Mouse (Mus musculus) frontal cortex, postnatal 25 days (tissue): ENCODE measurements around the gene Eno3.

Experiments
- DNase-seq, 2 experiments: peaks; one replicate each; pipeline ENCODE4 v3.0.0; 2022; ENCODE audit warnings: low spot score in 2 of 2

The Eno3 gene

GRCm38 (mm10) chr11:70644564-70645103 lies 12.4 kb upstream of the Eno3 start:
- DNase-seq, result no peak

- no peak for DNase-seq
Measured at GRCm38 (mm10) chr11:70645461-70646258, 11.3 kb upstream of the Eno3 start.

GRCm38 (mm10) chr11:70646259-70646555 lies 10.8 kb upstream of the Eno3 start:
- DNase-seq, result no peak

- peak; percentile 85 to 93 for DNase-seq
Measured at GRCm38 (mm10) chr11:70646691-70647650, 10.0 kb upstream of the Eno3 start, which contains the start of the genes Rnf167 and Slc25a11. TSS of gene Rnf167 (plus strand) at chr11:70647235. TSS of gene Slc25a11 (minus strand) at chr11:70647479.

- peak in 1 of 2 experiments; percentile 15 for DNase-seq
Measured at GRCm38 (mm10) chr11:70647716-70648420, 9.1 kb upstream of the Eno3 start.

GRCm38 (mm10) chr11:70648512-70648911 lies 8.5 kb upstream of the Eno3 start:
- DNase-seq, result peak in 1 of 2 experiments; percentile 3

GRCm38 (mm10) chr11:70649185-70649734 lies 7.7 kb upstream of the Eno3 start:
- DNase-seq, result no peak

GRCm38 (mm10) chr11:70650322-70651175 lies 6.5 kb upstream of the Eno3 start:
- peak in 1 of 2 experiments; percentile 5 for DNase-seq

- peak in 1 of 2 experiments; percentile 4 for DNase-seq
Measured at GRCm38 (mm10) chr11:70651391-70651790, 5.6 kb upstream of the Eno3 start.

- peak in 1 of 2 experiments; percentile 3 for DNase-seq
Measured at GRCm38 (mm10) chr11:70652029-70652883, 4.7 kb upstream of the Eno3 start.

- DNase-seq, result peak in 1 of 2 experiments; percentile 3
Measured at GRCm38 (mm10) chr11:70652884-70653344, 4.1 kb upstream of the Eno3 start.

- no peak for DNase-seq
Measured at GRCm38 (mm10) chr11:70653345-70654197, 3.4 kb upstream of the Eno3 start.

GRCm38 (mm10) chr11:70654198-70654922 lies 2.6 kb upstream of the Eno3 start, which contains the start of gene Pfn1:
TSS of gene Pfn1 (minus strand) at chr11:70654644.
- peak; percentile 44 to 47 for DNase-seq

- peak; percentile 37 to 60 for DNase-seq
Measured at GRCm38 (mm10) chr11:70654923-70655570, 2.0 kb upstream of the Eno3 start.

GRCm38 (mm10) chr11:70655571-70656455 lies 1.2 kb upstream of the Eno3 start:
- DNase-seq, result no peak

GRCm38 (mm10) chr11:70656456-70656927 lies 510 bp upstream of the Eno3 start:
- no peak for DNase-seq
